In the genomic region with DNA sequence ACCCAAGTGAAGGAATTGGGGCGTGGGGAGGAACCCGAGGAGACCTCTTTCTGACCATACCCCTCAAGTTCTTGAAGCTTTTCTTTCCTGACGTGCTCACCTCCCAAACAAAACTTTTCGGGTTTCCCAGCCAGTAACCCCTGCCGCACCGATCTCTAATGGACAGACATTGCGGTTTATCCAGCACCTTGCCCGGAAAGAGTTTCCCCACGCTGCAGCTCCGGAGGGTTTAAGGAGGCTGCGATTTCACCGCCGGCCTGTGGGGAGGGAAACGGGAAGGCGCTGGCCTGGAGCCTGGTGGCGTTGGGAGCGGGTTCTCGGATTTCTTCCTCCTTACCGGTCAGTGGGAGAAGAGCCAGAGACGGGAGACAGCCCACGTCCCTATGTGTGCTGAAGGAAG, we compare ENCODE assay signal across 8 mouse cellular contexts. TPM values are rescaled to one million over a fixed set of nuclear protein-coding genes. Genes with fewer than 3 reads are reported as not detected.
DNase-seq lines count a peak whose midpoint lies in the region; ATAC-seq and TF ChIP-seq lines count a peak whose summit lies in the region.

No protein-coding gene starts in this region.

- H3K27ac ChIP-seq in left cerebral cortex, adult 2 months: no peak overlapping the region
- no peak overlapping the region for H3K27ac ChIP-seq in embryonic facial prominence, embryonic 13.5 days
- no peak overlapping the region for H3K27ac ChIP-seq in hindbrain, embryonic 13.5 days
- no peak overlapping the region; the same call in 1 of the 2 replicates for H3K27ac ChIP-seq in midbrain, postnatal 0 days (ENCODE audit: low read depth, low read length)

- no peaks in the 10 kb centered on the region for H3K36me3 ChIP-seq in embryonic facial prominence, embryonic 13.5 days
- H3K36me3 ChIP-seq in hindbrain, embryonic 13.5 days: no peaks in the 10 kb centered on the region
- H3K36me3 ChIP-seq in midbrain, postnatal 0 days (ENCODE audit: insufficient read depth, low read length): no peaks in the 10 kb centered on the region

- peak; percentile 65 for DNase-seq in left cerebral cortex, postnatal 4 days
- no peak for DNase-seq in left cerebral cortex, adult 2 months (ENCODE audit: extremely low spot score in 1 of 2, low spot score in 2 of 2)
- DNase-seq in midbrain, postnatal 0 days (ENCODE audit: low spot score): no peak
- DNase-seq in right cerebral cortex, postnatal 25 days: no peak
- no peak for DNase-seq in B cell, adult 2 months
- no peak for DNase-seq in layer of hippocampus, adult 18-20 months (ENCODE audit: low spot score in 2 of 2)

- peaks cover 99% of the 10 kb centered on the region for H3K27me3 ChIP-seq in embryonic facial prominence, embryonic 13.5 days
- peaks cover 100% of the 10 kb centered on the region for H3K27me3 ChIP-seq in hindbrain, embryonic 13.5 days
- H3K27me3 ChIP-seq in midbrain, postnatal 0 days (ENCODE audit: insufficient read depth, low read length): peaks cover 75% of the 10 kb centered on the region

- peak overlapping the region; percentile 57 for H3K4me2 ChIP-seq in embryonic facial prominence, embryonic 13.5 days
- peak overlapping the region; percentile 42 for H3K4me2 ChIP-seq in hindbrain, embryonic 13.5 days
- H3K4me2 ChIP-seq in midbrain, postnatal 0 days (ENCODE audit: low read depth, low read length, poor library complexity, severe bottlenecking): peak overlapping the region; percentile 63

- H3K9me3 ChIP-seq in embryonic facial prominence, embryonic 13.5 days: no peaks in the 10 kb centered on the region
- H3K9me3 ChIP-seq in hindbrain, embryonic 13.5 days: no peaks in the 10 kb centered on the region
- H3K9me3 ChIP-seq in midbrain, postnatal 0 days (ENCODE audit: low read length): no peaks in the 10 kb centered on the region

- TF ChIP-seq CTCF in left cerebral cortex, adult 2 months (IDR thresholded peaks at IDR 0.05): no peak; the same call in 1 of the 2 replicates
- peak; percentile 47 for TF ChIP-seq CTCF in midbrain, postnatal 0 days (IDR thresholded peaks at IDR 0.05)

- H3K9ac ChIP-seq in embryonic facial prominence, embryonic 13.5 days: 0 out of 2 replicates have a peak overlapping the region, but pooled peaks have one; percentile 55
- peak overlapping the region; percentile 58; the same call in 1 of the 2 replicates for H3K9ac ChIP-seq in hindbrain, embryonic 13.5 days
- 0 out of 2 replicates have a peak overlapping the region, but pooled peaks have one; percentile 36 for H3K9ac ChIP-seq in midbrain, postnatal 0 days (replicated peaks; ENCODE audit: low read length, poor library complexity, severe bottlenecking)

- intact Hi-C loops in left cerebral cortex, postnatal 4 days (cut with DNase I): loop anchor here (10.0 kb wide), 2 partner anchors 208 to 728 kb away; no protein-coding TSS in a partner anchor
- intact Hi-C loops in left cerebral cortex, adult 2 months (cut with DNase I): no loop called here

- H3K4me3 ChIP-seq in left cerebral cortex, adult 2 months: no peak overlapping the region
- peak overlapping the region; percentile 34 for H3K4me3 ChIP-seq in embryonic facial prominence, embryonic 13.5 days
- H3K4me3 ChIP-seq in hindbrain, embryonic 13.5 days: peak overlapping the region; percentile 28
- H3K4me3 ChIP-seq in midbrain, postnatal 0 days (ENCODE audit: low read depth, low read length): peak overlapping the region; percentile 29

- WGBS in embryonic facial prominence, embryonic 13.5 days: under 1% methylated on average over 21 of the region's 21 CpGs
- WGBS in hindbrain, embryonic 13.5 days: under 1% methylated on average over 21 of the region's 21 CpGs
- under 1% methylated on average over 21 of the region's 21 CpGs for WGBS in midbrain, postnatal 0 days

- no peak for ATAC-seq in embryonic facial prominence, embryonic 13.5 days (ENCODE audit: insufficient number of reproducible peaks, insufficient read depth, low FRiP score, low TSS enrichment, low read depth)
- no peak for ATAC-seq in hindbrain, embryonic 13.5 days (ENCODE audit: low FRiP score)
- ATAC-seq in midbrain, postnatal 0 days (ENCODE audit: low FRiP score): no peak

- H3K4me1 ChIP-seq in embryonic facial prominence, embryonic 13.5 days: peaks cover 8% of the 10 kb centered on the region; the same call in 1 of the 2 replicates
- H3K4me1 ChIP-seq in hindbrain, embryonic 13.5 days (replicated peaks): peaks cover 9% of the 10 kb centered on the region
- H3K4me1 ChIP-seq in midbrain, postnatal 0 days (ENCODE audit: insufficient read depth, low read length): no peaks in the 10 kb centered on the region

RNA-seq across cellular contexts. Expression of gene En1, which starts 5.9 kb away (rescaled TPM):
- total RNA-seq in left cerebral cortex, postnatal 4 days (2021): under 1 TPM; 0.12 to 0.14 TPM
- not detected for total RNA-seq in left cerebral cortex, adult 2 months (2021)
- 2.7 and 2.8 TPM in 2 replicates for polyA plus RNA-seq in embryonic facial prominence, embryonic 13.5 days (2015; fragmentation: Nextera tagmentation; extraction: Ambion mirVana)
- 4.0 and 7.8 TPM in 2 replicates for polyA plus RNA-seq in hindbrain, embryonic 13.5 days (2015; fragmentation: Nextera tagmentation; extraction: Ambion mirVana)
- 32.8 and 40.8 TPM in 2 replicates for total RNA-seq in midbrain, postnatal 0 days (2014; rRNA removed)
- 9.2 and 10.1 TPM in 2 replicates for polyA plus RNA-seq in midbrain, postnatal 0 days (2015; fragmentation: Nextera tagmentation; extraction: Ambion mirVana)
- not detected for total RNA-seq in layer of hippocampus, adult 18-20 months (2021)

Comparison
In these comparisons a context has a peak if more than half of its experiments do, and no peak if none do; other contexts are left out.
1. RNA of gene En1, which starts 5.9 kb away (total RNA-seq): 32.8 to 40.8 TPM in midbrain, postnatal 0 days; 0.12 to 0.14 TPM in left cerebral cortex, postnatal 4 days, not detected in layer of hippocampus, adult 18-20 months and not detected in left cerebral cortex, adult 2 months; every median in the first group is over 10 times any median in the second.
2. Peak in every context shown above with its lines, with median percentiles within 50 percentile points of each other: H3K4me2 ChIP-seq and H3K9ac ChIP-seq.